ENCODE assay signal across 10 mouse cellular contexts in the genomic region with DNA sequence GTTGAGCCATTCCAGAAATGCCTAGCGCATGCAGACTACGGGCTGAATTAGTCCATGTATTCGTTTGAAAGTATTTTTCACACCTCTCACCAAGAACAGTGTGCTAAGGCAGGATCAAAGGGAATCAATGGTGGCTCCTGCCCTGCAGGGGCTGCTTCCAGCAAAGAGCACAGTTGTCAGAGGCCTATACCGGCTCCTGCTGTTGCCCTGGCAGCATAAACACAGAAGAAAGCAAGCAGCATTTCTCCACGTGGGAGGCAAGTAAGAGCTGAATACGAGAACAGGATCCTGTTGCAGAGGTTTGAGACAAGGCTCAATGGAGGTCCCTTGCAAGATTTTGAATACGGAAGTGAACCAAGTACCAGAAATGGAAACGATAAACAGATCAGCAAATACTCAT.
DNase-seq lines count a peak whose midpoint lies in the region; ATAC-seq and TF ChIP-seq lines count a peak whose summit lies in the region.
"Had no signal": no experiment of that assay in that cellular context is flagged by ENCODE, and none has a peak within 500 bp of the region (broad histone marks: within the 10 kb centered on the region; RNA-seq: fewer than 3 reads in every experiment).

No protein-coding gene starts in this region.

- H3K9me3 ChIP-seq in lung, postnatal 0 days (ENCODE audit: low read length), result no peaks in the 10 kb centered on the region
- no peaks in the 10 kb centered on the region for H3K9me3 ChIP-seq in hindbrain, embryonic 14.5 days (ENCODE audit: control insufficient read depth, low read length)
- no peaks in the 10 kb centered on the region for H3K9me3 ChIP-seq in neural tube, embryonic 14.5 days (ENCODE audit: control insufficient read depth, low read length)
- H3K9me3 ChIP-seq: kidney, embryonic 15.5 days; lung, embryonic 15.5 days had no signal

- DNase-seq in cerebellum, adult 8-10 months, result peak; percentile 3
- no peak for DNase-seq in lung, postnatal 0 days (ENCODE audit: low spot score)
- no peak for DNase-seq in lung, postnatal 25 days (ENCODE audit: low spot score)
- DNase-seq in hindbrain, embryonic 14.5 days (ENCODE audit: low spot score), result no peak
- no peak for DNase-seq in ovary, postnatal 14 days (ENCODE audit: low spot score)
- DNase-seq in kidney, postnatal 14 days, result no peak

- TF ChIP-seq CTCF in lung, postnatal 0 days (IDR thresholded peaks at IDR 0.05), result no peak

- no peak overlapping the region for H3K27ac ChIP-seq in lung, postnatal 0 days (ENCODE audit: low read length)
- H3K27ac ChIP-seq in hindbrain, embryonic 14.5 days, result no peak overlapping the region
- no peak overlapping the region for H3K27ac ChIP-seq in neural tube, embryonic 14.5 days (ENCODE audit: low read depth, low read length)
- H3K27ac ChIP-seq: kidney, embryonic 15.5 days; lung, embryonic 15.5 days had no signal

- 54% methylated on average over 8 of the region's 8 CpGs for WGBS in lung, postnatal 0 days
- 40% methylated on average over 8 of the region's 8 CpGs for WGBS in hindbrain, embryonic 14.5 days
- WGBS in neural tube, embryonic 14.5 days, result 40% methylated on average over 8 of the region's 8 CpGs

- H3K4me2 ChIP-seq in lung, postnatal 0 days (replicated peaks; ENCODE audit: low read depth, low read length), result no peak overlapping the region
- no peak overlapping the region for H3K4me2 ChIP-seq in hindbrain, embryonic 14.5 days (replicated peaks)
- H3K4me2 ChIP-seq in neural tube, embryonic 14.5 days (ENCODE audit: low read depth, low read length), result no peak overlapping the region
- H3K4me2 ChIP-seq: lung, embryonic 15.5 days had no signal

- ATAC-seq in cerebellum, adult (ENCODE audit: insufficient number of reproducible peaks, low FRiP score, low TSS enrichment), result no peak
- peak; percentile 16; the same call in 1 of the 2 replicates for ATAC-seq in lung, postnatal 0 days
- ATAC-seq in hindbrain, embryonic 14.5 days (ENCODE audit: low FRiP score), result peak; percentile 47; the same call in 1 of the 2 replicates
- peak; percentile 36; the same call in 1 of the 2 replicates for ATAC-seq in neural tube, embryonic 14.5 days (ENCODE audit: low read depth)

- no peaks in the 10 kb centered on the region for H3K4me1 ChIP-seq in lung, postnatal 0 days (ENCODE audit: insufficient read depth, low read depth, low read length)
- H3K4me1 ChIP-seq in hindbrain, embryonic 14.5 days (replicated peaks; ENCODE audit: control insufficient read depth, insufficient read depth, low read length), result no peaks in the 10 kb centered on the region
- no peaks in the 10 kb centered on the region for H3K4me1 ChIP-seq in neural tube, embryonic 14.5 days (ENCODE audit: control insufficient read depth, insufficient read depth, low read length)

- H3K36me3 ChIP-seq in lung, postnatal 0 days (ENCODE audit: insufficient read depth, low read length), result no peaks in the 10 kb centered on the region
- H3K36me3 ChIP-seq in hindbrain, embryonic 14.5 days (replicated peaks; ENCODE audit: control insufficient read depth, insufficient read depth), result no peaks in the 10 kb centered on the region
- H3K36me3 ChIP-seq in neural tube, embryonic 14.5 days (ENCODE audit: control insufficient read depth, insufficient read depth, low read length), result no peaks in the 10 kb centered on the region
- H3K36me3 ChIP-seq: kidney, embryonic 15.5 days; lung, embryonic 15.5 days had no signal

- TF ChIP-seq EP300 in lung, postnatal 0 days (IDR thresholded peaks at IDR 0.05), result no peak

- no peaks in the 10 kb centered on the region for H3K27me3 ChIP-seq in lung, postnatal 0 days (replicated peaks; ENCODE audit: insufficient read depth, low read length)
- no peaks in the 10 kb centered on the region for H3K27me3 ChIP-seq in hindbrain, embryonic 14.5 days (ENCODE audit: control insufficient read depth, insufficient read depth, low read length)
- H3K27me3 ChIP-seq in neural tube, embryonic 14.5 days (ENCODE audit: control insufficient read depth, insufficient read depth, low read length), result no peaks in the 10 kb centered on the region
- H3K27me3 ChIP-seq: kidney, embryonic 15.5 days; lung, embryonic 15.5 days had no signal

- H3K4me3 ChIP-seq in lung, postnatal 0 days (ENCODE audit: low read depth, low read length), result no peak overlapping the region
- no peak overlapping the region for H3K4me3 ChIP-seq in hindbrain, embryonic 14.5 days (replicated peaks; ENCODE audit: low read length)
- H3K4me3 ChIP-seq in neural tube, embryonic 14.5 days (ENCODE audit: low read depth, low read length), result no peak overlapping the region
- H3K4me3 ChIP-seq: lung, embryonic 15.5 days had no signal

- no peak overlapping the region for H3K9ac ChIP-seq in lung, postnatal 0 days (replicated peaks; ENCODE audit: low read depth)
- H3K9ac ChIP-seq in hindbrain, embryonic 14.5 days, result no peak overlapping the region
- no peak overlapping the region for H3K9ac ChIP-seq in neural tube, embryonic 14.5 days (replicated peaks; ENCODE audit: low read depth, low read length)
- H3K9ac ChIP-seq: kidney, embryonic 15.5 days; lung, embryonic 15.5 days had no signal
